Mouse (Mus musculus): ENCODE data around the gene Mbd5.
A peak's percentile ranks its signal among the peaks of the same experiment; 100 is the strongest.

Gene Mbd5

DNA sequence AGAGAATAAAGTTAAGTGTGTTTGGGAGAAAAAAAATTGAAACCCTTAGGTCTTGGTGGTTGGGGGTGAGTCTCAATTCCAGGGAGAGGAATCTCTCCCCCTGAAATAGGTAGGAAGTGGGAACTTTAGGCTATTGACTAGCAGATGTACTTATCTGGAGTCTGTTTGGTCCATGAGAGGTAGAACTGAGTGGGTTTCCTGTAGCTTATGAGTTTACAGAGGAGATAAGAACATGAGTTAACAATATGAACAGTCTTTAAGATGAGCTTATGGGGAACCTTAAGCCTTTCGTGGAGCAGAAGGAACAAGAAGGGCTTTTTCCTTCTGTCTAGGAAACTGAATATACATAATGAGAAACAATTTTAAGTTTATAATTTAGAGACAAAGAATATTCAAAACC is 404.8 kb downstream of the Mbd5 start:
- no peak for DNase-seq

GRCm38 (mm10) chr2:49355867-49356266 is 406.6 kb downstream of the Mbd5 start:
- no peak for DNase-seq

GRCm38 (mm10) chr2:49358128-49358814 is 409.0 kb downstream of the Mbd5 start:
- DNase-seq: no peak

DNA sequence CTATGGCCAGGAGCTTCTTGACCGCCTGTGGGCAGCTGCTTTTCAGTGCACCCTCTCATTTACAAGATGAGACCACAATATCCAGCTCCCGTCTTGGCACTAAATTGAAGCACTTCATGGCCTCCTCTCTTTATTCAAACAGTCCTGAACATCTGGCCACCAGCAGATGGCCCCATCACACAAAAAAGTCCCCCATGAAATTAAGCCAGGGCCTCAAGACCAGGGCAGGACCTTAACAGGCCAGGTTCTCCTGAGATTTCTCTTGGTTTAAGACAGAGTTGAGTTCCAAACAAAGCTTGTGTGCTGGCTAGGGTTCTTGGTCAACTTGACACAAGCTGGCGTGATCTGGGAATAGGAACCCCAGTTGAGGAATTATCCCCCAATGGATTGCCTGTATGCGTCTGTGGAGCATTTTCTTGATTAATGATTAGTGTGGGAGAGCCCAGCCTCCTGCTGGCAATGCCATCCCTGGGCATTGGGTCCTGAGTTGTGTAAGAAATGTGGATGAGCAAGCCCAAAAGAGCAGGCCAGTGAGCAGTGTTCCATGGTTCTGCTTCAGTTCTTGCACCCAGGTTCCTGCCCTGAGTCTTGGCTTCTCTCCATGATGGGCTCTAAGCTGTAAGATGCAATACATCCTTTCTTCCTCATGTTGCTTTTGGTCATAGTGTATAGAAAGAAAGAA is 409.7 kb downstream of the Mbd5 start:
- DNase-seq: peak; percentile 13 to 26

DNA sequence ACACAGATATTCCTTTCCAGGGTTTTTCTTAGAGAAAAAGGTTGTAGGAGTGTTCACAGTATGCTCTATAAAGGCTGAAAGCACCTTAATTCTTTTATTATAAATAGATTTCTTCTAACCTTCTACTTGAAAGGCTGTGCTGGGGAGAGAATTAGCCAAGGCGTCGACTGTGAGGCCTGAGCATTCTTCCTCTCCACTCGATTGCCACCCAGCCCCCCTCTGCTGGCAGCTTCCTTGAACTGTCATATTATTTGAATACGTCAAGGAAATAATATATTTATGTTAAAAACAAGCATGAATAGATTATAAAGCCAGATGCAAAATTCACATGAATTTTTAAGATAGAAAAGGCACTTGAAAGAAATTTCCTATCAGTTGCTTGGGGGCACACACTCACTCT is 410.4 kb downstream of the Mbd5 start:
- no peak for DNase-seq

GRCm38 (mm10) chr2:49364546-49364945 is 415.2 kb downstream of the Mbd5 start:
- no peak for DNase-seq

GRCm38 (mm10) chr2:49366878-49367545 is 417.7 kb downstream of the Mbd5 start:
- no peak for DNase-seq

DNA sequence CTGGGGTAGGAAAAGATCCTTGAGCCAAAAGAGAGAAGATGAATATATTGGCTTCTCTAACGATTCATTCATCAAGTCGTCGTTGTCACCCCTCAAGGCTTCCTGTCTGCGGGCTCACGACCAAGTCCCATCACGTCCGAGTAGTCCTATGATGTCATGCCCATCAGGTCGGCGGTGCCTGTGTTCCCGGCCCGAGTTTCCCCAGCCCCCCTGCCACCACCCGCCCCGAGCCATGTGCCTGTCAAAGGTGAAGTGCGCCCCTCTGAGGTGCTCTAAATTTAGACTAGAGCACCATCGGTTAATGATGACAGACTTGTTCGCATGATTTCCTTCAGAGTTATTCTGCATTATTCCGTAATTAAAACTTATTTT is 418.2 kb downstream of the Mbd5 start:
- no peak for DNase-seq

DNA sequence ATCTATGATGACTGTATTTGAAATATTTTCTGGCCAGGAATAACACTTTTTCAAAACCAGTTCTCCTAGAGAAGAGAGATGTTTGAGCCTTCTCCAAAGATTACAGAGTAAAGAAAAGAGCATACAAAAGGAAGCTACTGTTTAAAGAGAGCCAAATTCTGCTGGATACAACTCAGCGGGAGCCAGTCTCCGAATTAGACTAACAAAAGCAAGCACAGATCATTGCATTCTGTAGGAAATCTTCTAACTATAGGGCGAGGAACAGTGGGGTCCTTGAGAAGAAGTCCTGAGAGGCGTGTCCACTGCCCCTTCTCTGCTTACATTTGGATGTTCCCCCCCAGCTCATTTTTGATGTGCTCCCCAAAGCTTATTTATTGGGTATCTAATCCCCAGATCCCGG is 422.3 kb downstream of the Mbd5 start:
- no peak for DNase-seq

DNA sequence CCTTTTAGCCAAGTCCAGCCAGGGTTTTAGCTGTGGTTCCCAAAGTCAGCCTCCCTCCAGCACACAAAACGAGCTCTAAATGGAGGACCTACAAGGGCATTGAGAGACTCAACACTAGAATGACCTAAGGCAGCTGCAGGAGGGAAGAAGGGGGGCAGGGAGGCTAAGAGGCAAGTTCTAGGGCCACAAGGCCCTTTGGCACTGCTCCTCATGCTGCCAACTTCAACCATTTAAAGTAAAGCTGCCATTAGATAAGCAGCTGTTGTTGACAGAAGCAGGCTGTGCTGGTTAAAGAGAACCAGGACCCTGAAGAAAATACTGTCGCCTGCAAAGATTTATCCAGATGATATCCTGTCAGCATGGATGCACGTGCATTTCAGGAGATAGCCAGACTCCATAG is 423.3 kb downstream of the Mbd5 start:
- DNase-seq: no peak
